Mouse (Mus musculus) left cerebral cortex, adult 2 months (tissue): ENCODE data around the gene Tceal7. TPM values are rescaled to one million over a fixed set of nuclear protein-coding genes. Genes with fewer than 3 reads are reported as not detected.

Experiments used
- DNase-seq, 2 experiments: peaks; one replicate each; pipeline ENCODE4 v3.0.0; 2021 to 2022; ENCODE audit warnings: low spot score in 2 of 2, mixed read lengths in 1 of 2; ENCODE audit errors: extremely low spot score in 1 of 2
- H3K27ac ChIP-seq: fragments of 200-600 bp; 2 replicates; pipeline ENCODE4 v1.8.1; 2022
- H3K4me3 ChIP-seq: fragments of 200-600 bp; 2 replicates; pipeline ENCODE4 v1.8.1; 2022
- CTCF ChIP-seq: fragments of 200-600 bp; IDR thresholded peaks from 2 replicates; pipeline ENCODE4 v1.8.1; 2022; ENCODE audit warnings: antibody characterized with exemption, mild to moderate bottlenecking, moderate library complexity
- intact Hi-C: fragments of 180-260 bp; cut with DNase I; formaldehyde crosslinking; loops from one replicate; pipeline ENCODE4 v1.15.1; 2025
- total RNA-seq, 2 experiments: library from RNA; stranded (reverse); gene quantifications; 2 replicates each; pipeline ENCODE4 v1.2.3; 2021

Tceal7 gene
- total RNA-seq, 2 experiments from 2014 or later = 2.2 to 2.9 TPM

DNA sequence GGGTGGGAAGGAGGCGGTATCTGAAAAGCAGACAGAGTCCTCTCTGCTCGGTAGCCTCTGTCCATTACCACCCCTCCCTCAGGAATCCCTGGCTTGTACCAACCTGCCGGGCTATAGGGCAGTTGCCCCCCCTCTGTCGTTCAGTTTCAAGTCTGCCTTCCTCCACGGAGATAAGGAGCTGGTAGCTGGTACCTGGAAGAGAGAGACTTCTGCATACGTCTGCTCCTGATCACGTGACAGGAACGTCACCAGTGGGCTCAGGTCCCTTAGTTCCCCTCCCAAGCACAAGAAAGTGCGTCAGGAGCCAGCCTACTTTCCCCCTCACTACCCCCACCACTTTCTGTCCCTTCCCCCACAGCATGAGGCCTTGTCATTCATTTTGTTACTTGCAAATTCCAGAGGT lies 10.9 kb upstream of the Tceal7 start, which contains the start of gene Tceal5:
TSS of gene Tceal5 (minus strand) at position 213 of the 403 bp plus-strand sequence.
- intact Hi-C loops = no loop called here

DNA sequence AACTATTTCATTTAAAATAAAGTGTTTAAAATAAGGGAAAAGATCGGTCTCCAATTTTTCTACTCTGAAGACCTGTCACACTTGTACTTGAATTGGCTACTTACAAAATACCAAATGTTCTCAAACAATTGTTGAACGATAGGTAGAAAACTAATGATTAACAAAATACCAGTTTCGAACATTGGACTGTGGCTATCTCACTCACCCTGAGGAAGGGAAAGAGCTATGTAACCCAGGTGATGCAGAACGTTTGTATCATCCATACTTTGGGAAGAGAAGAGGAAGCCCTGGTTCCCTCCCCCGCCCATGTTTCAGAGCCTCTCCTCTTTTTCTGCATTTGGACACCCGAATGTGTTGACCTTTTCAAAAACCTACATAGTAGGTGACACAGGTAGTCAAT lies 10.2 kb upstream of the Tceal7 start:
- intact Hi-C loops = no loop called here
- Histone ChIP-seq H3K27ac (no peak overlapping the region; the same call in 1 of the 2 replicates), H3K4me3 (no peak overlapping the region)
- TF ChIP-seq CTCF = no peak
- DNase-seq = no peak

More for the DNA sequence above, 10.9 kb upstream of the Tceal7 start, which contains the start of gene Tceal5:
- peak within 1 kb of the TSS; percentile 54 for H3K4me3 ChIP-seq
- TF ChIP-seq CTCF = no peak
- peak; percentile 33 to 52 for DNase-seq
- H3K27ac ChIP-seq = peak within 1 kb of the TSS; percentile 82

DNA sequence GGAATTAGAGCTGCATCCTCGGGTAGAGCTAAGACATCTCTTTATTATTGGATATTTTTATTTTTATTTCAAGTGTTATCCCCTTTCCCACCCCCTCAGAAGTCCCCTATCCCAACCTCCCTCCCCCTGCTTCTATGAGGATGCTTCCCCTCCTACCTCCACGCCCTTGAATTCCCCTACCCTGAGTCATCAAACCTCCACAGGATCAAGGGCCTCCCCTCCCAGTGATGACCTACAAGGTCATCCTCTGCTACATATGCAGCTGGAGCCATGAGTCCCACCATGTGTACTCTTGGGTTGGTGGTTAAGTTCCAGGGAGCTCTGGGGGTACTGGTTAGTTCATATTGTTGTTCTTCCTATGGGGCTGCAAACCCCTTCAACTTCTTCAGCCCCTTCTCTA lies 1.2 kb upstream of the Tceal7 start:
- DNase-seq = no peak
- TF ChIP-seq CTCF = no peak
- Histone ChIP-seq H3K4me3 (no peak overlapping the region), H3K27ac (no peak overlapping the region)
- intact Hi-C loops = no loop called here

DNA sequence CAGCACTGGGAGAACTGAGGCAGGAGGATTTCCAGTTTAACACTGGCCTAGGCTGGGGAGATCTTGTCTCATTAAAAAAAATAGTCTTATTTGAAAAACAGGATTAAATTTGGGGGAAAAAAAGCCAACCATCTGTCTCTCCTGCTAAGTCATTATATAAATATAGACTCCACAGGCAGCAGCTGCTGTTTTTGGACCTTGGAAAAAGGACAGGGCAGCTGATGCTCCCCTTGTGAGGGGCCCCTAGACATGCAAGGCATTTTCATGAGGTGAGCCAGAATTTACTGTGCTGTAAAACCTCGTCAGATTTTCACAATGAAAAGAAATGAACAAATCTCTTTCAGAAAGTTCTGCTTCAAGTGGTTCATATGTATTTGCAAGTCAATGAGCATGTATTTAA lies 1.7 kb downstream of the Tceal7 start:
- DNase-seq = no peak
- no peak for TF ChIP-seq CTCF
- intact Hi-C loops = no loop called here
- H3K4me3 ChIP-seq = no peak overlapping the region
- H3K27ac ChIP-seq = no peak overlapping the region

DNA sequence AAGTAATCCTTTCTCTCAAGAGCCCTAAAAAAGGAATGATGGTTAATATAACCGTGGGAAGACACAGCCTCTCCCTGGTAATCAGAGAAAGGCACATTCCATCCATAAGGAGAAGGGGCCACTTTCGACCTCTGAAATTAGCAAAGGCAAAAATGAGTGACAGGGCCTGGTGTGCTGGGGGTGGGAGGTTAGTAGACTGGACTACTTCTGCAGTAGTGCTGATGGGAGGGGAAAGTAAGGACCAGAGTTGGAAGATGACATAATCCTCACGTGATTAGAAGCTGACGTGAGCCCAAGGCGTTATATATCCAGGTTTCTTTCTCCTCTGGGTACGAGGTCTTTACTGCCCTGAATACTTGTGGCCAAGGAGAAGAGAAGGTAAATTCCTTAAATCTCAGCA lies 9.1 kb downstream of the Tceal7 start:
- no peak for DNase-seq
- no peak for TF ChIP-seq CTCF
- intact Hi-C loops = no loop called here
- Histone ChIP-seq H3K27ac (no peak overlapping the region), H3K4me3 (no peak overlapping the region)

DNA sequence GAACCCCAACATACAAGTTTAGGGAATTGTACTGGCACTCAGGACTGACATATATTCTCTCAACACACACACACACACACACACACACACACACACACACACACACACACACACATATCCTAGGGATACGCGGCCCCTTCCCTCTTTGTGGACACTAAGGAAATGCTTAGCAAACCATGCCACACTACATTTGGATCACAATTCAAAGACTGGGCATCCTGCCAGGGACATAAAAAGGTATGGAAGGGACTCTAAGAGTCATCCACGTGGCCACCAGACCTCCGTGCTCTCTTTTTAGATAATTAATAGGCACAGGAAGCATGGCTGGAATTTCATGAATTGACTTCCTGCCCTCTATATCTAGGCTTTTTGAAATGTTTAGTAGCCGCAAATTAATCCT lies 13.2 kb downstream of the Tceal7 start:
- Histone ChIP-seq H3K4me3 (no peak overlapping the region), H3K27ac (no peak overlapping the region)
- DNase-seq = no peak
- no peak for TF ChIP-seq CTCF
- intact Hi-C loops = no loop called here

DNA sequence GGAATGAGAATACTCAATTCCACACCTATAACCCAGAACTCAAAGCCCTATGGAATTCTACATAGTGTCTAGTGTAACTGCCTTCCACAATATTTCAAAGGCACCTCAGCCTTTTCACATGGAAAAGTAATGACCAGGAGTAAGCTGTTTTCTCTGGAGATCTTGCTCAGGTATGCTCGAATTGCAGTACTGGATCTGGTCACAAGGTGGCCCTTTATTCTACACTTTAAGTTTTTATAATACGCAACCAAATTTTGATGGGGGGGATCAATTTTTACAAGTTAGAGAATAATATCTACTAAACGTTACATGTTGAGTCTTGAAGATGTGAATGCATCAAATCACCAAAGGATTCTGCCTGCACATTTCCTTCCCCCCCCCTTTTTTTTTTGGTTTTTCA lies 23.5 kb downstream of the Tceal7 start:
- DNase-seq = peak; percentile 11 to 32

DNA sequence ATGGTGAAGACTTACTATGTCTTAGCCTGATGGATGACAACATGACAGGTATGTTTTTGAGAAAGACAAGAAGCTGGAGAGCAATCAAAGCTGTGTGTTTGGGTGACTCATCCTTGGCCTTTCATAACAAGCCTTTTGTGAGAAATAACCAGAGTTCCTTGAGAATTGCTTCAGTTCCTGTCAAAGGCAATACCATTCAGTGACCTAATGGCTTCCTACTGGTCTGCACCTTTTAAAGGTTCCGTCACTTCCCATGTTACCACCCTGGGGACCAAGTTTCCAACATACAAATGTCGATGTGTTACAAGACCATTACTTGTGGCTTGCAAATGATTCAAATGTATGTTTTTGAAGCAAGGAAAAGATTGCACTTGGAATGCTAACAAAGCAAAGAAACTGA lies 28.6 kb downstream of the Tceal7 start:
- DNase-seq = no peak
- Histone ChIP-seq H3K4me3 (no peak overlapping the region), H3K27ac (no peak overlapping the region)
- intact Hi-C loops = no loop called here
- TF ChIP-seq CTCF = no peak

More for the DNA sequence above, 23.5 kb downstream of the Tceal7 start:
- no peak overlapping the region for H3K4me3 ChIP-seq
- TF ChIP-seq CTCF = peak; percentile 66
- no peak overlapping the region for H3K27ac ChIP-seq
- intact Hi-C loops = loop anchor here (2.0 kb wide), 1 partner anchor 67 kb away; no protein-coding TSS in a partner anchor

DNA sequence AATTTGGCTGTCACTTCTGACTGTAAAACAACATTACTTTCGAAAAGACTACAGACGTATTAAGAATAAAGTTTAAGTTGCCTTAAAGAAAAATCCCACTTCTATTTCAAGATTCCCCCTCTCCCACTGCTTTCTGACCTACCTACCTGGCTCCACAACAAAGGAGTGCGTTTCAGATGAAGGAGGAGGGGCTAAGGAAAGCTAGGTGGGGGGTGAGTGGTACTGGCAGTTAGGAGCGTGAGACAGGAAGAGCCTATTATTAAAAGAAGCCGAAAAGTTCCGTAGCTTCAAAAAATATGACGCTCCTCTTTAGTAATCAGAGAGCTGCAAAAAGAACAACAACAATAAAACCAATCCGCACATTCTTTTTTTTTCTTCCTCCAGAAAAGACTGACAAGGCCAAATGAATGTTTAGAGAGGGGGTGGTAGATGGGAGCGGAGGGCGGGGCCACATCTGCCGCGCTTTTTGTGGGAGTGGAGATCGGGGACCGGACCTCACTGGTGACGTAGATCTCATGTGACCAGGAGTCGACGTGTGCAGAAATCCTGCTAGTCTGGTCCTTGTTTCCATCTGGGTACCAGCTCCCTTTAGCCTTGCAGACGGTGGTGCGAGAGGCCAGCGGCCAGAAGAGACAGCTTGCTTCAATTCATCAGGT lies 30.1 kb downstream of the Tceal7 start, which contains the start of gene Tceal9:
TSS of gene Tceal9 (plus strand) at position 506 of the 656 bp plus-strand sequence.
- Histone ChIP-seq H3K27ac (peak within 1 kb of the TSS; percentile 80), H3K4me3 (peak within 1 kb of the TSS; percentile 62)
- DNase-seq = peak; percentile 54 to 65
- intact Hi-C loops = no loop called here
- no peak for TF ChIP-seq CTCF

DNA sequence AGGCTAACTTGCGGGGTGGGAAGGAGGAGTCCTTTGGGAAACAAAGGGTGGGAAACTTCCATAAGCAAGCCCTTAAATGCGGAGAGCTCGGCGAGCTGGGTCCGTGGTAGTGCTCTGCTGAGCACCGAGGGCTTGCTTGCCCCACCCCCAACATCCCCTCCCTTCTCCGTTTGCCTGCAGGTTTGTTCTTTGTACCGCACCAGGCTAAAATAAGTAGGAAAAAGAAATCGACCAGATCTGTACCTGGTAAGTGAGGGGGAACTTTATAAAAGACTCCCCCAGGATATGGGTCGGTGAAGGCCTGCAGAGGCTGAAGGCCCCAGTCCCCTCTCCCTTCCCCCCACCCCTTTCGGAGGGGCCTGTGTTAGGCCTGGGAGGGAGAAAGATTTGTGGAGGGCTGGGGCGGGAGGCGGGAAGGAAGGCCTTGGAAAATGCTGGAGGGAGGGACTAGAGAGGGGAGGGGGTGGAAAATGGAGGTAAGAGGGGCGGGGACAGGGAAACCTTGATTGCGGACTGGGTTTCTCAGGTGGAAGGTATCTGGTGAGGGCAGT lies 31.0 kb downstream of the Tceal7 start:
- intact Hi-C loops = no loop called here
- TF ChIP-seq CTCF = no peak
- H3K4me3 ChIP-seq = peak overlapping the region; percentile 62
- peak in 1 of 2 experiments; percentile 14 for DNase-seq
- peak overlapping the region; percentile 80 for H3K27ac ChIP-seq

DNA sequence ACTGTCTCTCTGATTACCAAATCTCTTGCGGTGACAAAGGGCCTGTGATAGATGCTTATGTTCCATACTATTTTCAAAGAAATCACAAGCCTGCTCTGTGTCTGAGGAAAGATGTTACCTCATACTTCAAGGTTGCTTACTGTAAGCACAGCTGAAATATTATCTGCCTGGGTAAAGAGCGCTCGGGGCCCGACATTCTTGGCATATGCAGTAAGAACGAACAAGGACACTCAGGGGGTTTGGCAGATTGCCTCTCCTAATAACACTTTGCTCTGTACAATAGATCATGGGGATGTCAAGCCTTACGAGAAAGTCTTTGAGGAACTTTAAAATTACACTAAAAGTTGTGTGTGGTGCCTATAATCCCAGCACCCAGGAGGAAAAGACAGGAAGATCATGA lies 34.2 kb downstream of the Tceal7 start:
- no peak for TF ChIP-seq CTCF
- Histone ChIP-seq H3K27ac (no peak overlapping the region), H3K4me3 (no peak overlapping the region)
- no peak for DNase-seq
- intact Hi-C loops = no loop called here

DNA sequence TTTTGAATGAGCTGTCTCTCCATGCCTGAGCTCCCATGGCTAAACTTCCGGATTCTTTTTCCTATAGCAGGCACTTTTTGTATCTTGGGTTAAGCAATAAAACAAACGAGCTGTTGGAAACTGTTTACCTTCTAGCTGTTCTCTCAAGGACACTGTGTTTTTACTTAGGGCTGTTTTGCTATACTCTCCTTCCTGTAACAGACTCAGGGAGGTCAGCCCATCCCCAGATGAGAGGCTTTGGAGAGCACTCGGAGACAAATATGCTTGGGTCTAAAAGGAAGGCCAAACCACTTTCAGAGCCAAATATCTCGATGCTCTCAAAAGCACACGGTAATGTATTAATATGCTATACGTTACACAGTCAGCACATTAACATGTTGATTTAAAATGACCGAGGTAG lies 35.1 kb downstream of the Tceal7 start:
- no peak for TF ChIP-seq CTCF
- no peak overlapping the region for H3K27ac ChIP-seq
- H3K4me3 ChIP-seq = no peak overlapping the region
- DNase-seq = no peak
- intact Hi-C loops = no loop called here
